Mouse (Mus musculus) left cerebral cortex, adult 2 months (tissue): ENCODE results near the gene Sema3b. TPM values are rescaled to one million over a fixed set of nuclear protein-coding genes. Genes with fewer than 3 reads are reported as not detected.
"Not testable (repeated sequence)": the region's sequence is repeated elsewhere in the genome, so short reads cannot be mapped to it uniquely, and the experiment has no call there.

Experiments
- DNase-seq, 2 experiments: peaks; one replicate each; pipeline ENCODE4 v3.0.0; 2021 to 2022; ENCODE audit warnings: low spot score in 2 of 2, mixed read lengths in 1 of 2; ENCODE audit errors: extremely low spot score in 1 of 2
- H3K27ac ChIP-seq: fragments of 200-600 bp; 2 replicates; pipeline ENCODE4 v1.8.1; 2022
- H3K4me3 ChIP-seq: fragments of 200-600 bp; 2 replicates; pipeline ENCODE4 v1.8.1; 2022
- CTCF ChIP-seq: fragments of 200-600 bp; IDR thresholded peaks from 2 replicates; pipeline ENCODE4 v1.8.1; 2022; ENCODE audit warnings: antibody characterized with exemption, mild to moderate bottlenecking, moderate library complexity
- intact Hi-C: fragments of 180-260 bp; cut with DNase I; formaldehyde crosslinking; loops from one replicate; pipeline ENCODE4 v1.15.1; 2025
- total RNA-seq, 2 experiments: library from RNA; stranded (reverse); gene quantifications; 2 replicates each; pipeline ENCODE4 v1.2.3; 2021

Gene Sema3b
- total RNA-seq, 2 experiments from 2014 or later: 3.3 to 4.1 TPM

- H3K4me3 ChIP-seq: no peak overlapping the region
Observed at GRCm38 (mm10) chr9:107571534-107572326, 37.3 kb downstream of the Sema3b start.

GRCm38 (mm10) chr9:107570845-107571244 is 38.2 kb downstream of the Sema3b start:
- Histone ChIP-seq H3K4me3 (no peak overlapping the region), H3K27ac (no peak overlapping the region)
- no peak for DNase-seq
- TF ChIP-seq CTCF: no peak
- intact Hi-C loops: loop anchor here (10.0 kb wide), 1 partner anchor 924 kb away; the partner anchor contains the start of gene Usp19

More at GRCm38 (mm10) chr9:107571534-107572326, 37.3 kb downstream of the Sema3b start:
- TF ChIP-seq CTCF: no peak
- no peak overlapping the region for H3K27ac ChIP-seq
- DNase-seq: no peak
- intact Hi-C loops: loop anchor here (10.0 kb wide), 1 partner anchor 923 kb away; the partner anchor contains the start of gene Usp19

DNA sequence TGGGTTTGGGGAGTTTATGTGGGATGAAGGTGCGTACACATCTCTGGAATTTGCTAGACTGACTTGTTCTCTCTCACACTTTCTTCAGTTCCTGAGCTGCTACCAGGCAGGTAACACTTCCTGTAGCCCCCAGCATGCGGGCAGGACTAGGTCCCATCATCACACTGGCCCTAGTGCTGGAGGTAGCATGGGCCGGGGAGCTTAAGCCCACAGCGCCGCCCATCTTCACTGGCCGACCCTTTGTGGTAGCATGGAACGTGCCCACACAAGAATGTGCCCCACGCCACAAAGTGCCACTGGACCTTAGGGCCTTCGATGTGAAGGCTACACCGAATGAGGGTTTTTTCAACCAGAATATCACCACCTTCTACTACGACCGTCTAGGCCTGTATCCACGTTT is 39.0 kb downstream of the Sema3b start:
- no peak for DNase-seq
- peak overlapping the region; percentile 82 for H3K4me3 ChIP-seq
- intact Hi-C loops: loop anchor here (10.0 kb wide), 1 partner anchor 925 kb away; the partner anchor contains the start of gene Usp19
- H3K27ac ChIP-seq: no peak overlapping the region
- no peak for TF ChIP-seq CTCF

GRCm38 (mm10) chr9:107569270-107569669 is 39.8 kb downstream of the Sema3b start:
- H3K4me3 ChIP-seq: peak overlapping the region; percentile 82
- H3K27ac ChIP-seq: peak overlapping the region; percentile 95
- DNase-seq: no peak
- intact Hi-C loops: no loop called here
- no peak for TF ChIP-seq CTCF

DNA sequence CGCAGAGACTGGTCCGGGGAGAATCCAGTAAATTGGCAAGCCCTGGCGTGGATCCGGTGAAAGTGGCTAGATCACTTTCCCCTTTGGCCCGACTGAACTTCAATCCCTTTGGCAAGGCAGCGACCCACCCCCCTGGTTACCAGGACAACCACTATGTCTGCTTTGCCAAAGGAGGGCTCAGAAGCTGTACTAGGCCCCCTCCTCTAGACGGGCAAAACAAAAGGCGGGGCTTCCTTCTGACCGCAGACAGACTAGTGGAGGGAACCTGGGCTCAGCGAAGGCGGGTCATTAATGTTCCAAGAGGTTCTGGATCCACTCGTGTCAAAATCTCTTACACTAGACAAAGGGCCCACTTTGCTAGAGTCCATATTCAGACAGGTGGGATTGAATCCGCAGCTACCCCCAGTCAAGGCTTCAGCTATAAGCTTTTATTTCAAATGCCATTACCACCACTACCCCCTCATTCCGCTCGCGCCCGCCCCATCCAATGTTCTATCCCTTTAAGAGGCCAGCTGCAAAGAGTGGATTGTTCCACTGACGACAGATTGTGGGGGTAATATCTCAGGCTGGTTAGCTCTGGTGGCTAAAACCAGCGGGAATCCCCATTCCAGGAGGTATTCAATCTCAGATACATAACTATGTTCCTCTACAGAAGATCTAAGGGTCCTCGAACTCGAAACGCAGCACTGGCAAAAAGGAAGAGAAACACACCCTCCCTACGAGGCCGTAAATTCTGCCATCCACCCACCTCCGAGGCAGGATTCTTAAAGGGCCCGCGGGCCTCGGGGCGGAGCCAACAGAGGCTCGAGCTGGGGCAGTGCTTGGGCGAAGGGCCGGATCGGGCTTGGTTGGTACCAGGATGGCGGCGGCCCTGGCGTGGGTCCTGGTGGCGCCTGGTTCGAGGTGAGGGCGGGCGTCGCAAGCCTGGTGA is 40.4 kb downstream of the Sema3b start:
- intact Hi-C loops: no loop called here
- DNase-seq: peak; percentile 71 to 79
- Histone ChIP-seq H3K27ac (peak overlapping the region; percentile 95), H3K4me3 (peak overlapping the region; percentile 82)
- no peak for TF ChIP-seq CTCF

GRCm38 (mm10) chr9:107567702-107568319 is 41.2 kb downstream of the Sema3b start, which contains the start of gene Hyal2:
Gene Hyal2 (plus strand): TSS chr9:107567945.
- Histone ChIP-seq H3K27ac (peak within 1 kb of the TSS; percentile 95), H3K4me3 (peak within 1 kb of the TSS; percentile 82)
- intact Hi-C loops: no loop called here
- no peak for TF ChIP-seq CTCF
- DNase-seq: no peak

DNA sequence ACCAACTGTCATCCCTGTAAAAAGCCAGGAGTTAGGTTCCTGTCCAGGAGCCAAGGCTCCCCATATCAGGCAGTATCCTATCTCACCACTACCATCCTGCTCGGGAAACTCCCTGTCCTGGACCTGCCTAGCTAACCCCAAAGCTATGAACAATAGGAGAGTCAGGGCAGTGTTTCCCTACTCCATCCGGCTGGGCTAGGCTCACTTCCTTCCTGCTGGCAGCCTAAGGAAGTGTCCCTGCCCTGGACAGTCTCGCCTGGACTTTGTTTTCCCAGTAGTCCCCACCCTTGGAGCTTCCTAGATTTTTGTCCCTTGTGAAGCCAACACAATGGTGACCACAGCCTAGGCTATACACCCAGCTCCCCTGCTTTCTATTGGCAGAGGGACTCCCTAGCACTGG is 42.2 kb downstream of the Sema3b start:
- peak; percentile 14 for TF ChIP-seq CTCF
- intact Hi-C loops: no loop called here
- no peak overlapping the region for H3K4me3 ChIP-seq
- H3K27ac ChIP-seq: peak overlapping the region; percentile 66
- DNase-seq: no peak

DNA sequence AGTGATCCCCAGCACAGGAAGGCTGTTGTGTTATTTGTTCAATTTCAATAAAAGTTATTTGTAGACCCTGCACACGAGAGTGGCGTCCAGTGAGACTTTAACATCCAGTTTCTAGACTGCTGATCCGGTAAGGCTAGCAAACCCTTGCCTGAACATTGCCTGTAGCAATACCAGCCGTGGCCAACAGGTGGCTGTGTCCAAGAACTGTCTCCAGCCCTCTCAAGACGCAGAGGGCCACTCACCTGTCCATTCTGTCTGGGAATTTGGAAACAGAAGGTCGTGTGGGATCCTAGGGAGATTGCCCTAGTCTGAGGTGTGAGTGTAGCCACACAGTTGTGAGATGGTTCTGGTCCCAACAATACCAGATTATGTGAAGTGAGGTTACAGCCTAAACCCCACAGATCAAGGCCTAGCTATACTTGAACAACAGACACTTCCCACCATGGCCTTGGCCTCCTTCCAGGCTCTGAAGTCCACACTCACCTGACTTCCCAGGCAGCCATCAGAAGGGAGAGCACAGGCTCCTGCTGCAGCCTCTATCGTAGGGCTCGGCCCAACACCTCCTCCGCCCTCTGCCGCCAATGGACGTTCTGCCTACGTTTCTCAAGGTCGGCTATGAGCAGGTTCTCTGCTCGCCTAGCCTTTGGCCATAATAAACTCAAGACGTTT is 42.9 kb downstream of the Sema3b start:
- TF ChIP-seq CTCF: peak; percentile 88
- DNase-seq: peak; percentile 64 to 78
- Histone ChIP-seq H3K4me3 (peak overlapping the region; percentile 23; the same call in 1 of the 2 replicates), H3K27ac (peak overlapping the region; percentile 66)
- intact Hi-C loops: no loop called here

DNA sequence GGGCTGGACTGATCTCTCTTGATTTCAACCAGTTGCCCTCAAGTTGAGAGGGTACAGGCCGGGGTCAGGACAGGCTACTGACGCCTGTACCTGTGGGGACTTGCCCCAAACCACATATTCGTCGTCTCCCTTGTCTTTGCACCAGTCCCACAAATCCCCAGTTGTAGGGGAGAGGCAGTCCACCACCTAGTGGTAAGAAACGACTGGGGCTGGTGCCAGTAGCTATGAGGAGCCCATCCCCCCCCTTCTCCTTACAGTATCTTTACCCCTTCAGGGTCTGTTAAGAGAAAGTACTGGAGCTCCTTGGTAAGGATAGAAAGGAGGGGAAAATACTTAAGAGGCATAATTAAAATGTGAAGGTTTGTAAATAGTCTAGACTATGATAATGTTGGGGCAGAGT is 43.5 kb downstream of the Sema3b start:
- intact Hi-C loops, H3K27ac ChIP-seq, DNase-seq, H3K4me3 ChIP-seq: not testable (repeated sequence)

DNA sequence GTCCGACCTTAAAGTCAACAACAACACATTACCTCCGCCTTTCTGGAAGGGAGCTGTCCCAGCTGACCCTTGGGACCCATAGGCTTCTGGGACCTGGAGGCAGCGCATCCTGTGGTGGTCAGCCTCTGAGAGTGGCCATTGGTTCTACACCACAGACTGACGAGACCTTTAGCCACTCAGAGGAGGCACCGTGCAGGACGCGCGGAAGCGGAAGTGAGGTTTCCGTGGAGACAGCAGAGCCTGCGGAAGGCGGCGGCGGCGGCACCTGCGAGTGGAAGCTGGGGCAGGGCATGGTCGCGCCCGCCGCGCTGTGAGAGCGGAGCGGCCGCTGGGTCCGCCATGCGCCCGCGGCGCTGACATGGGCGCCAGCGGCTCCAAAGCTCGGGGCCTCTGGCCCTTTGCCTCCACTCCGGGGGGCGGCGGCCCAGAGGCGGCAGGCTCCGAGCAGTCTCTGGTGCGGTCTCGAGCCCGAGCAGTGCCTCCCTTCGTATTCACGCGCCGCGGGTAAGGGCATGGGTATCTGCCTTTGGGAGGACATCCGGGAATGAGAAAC is 45.9 kb downstream of the Sema3b start, which contains the start of gene Tusc2:
Gene Tusc2, plus strand, starts transcription at position 227 of the 553 bp plus-strand sequence.
- TF ChIP-seq CTCF: no peak
- Histone ChIP-seq H3K27ac (peak within 1 kb of the TSS; percentile 82), H3K4me3 (peak within 1 kb of the TSS; percentile 81)
- intact Hi-C loops: no loop called here
- DNase-seq: peak; percentile 92 to 94

- no peak for TF ChIP-seq CTCF
- intact Hi-C loops: no loop called here
Observed at GRCm38 (mm10) chr9:107556346-107556745, 52.7 kb downstream of the Sema3b start.

More at GRCm38 (mm10) chr9:107556346-107556745, 52.7 kb downstream of the Sema3b start:
- H3K27ac ChIP-seq: no peak overlapping the region
- H3K4me3 ChIP-seq: no peak overlapping the region
- no peak for DNase-seq
